Mouse (Mus musculus) stomach, adult 2 months (tissue): ENCODE measurements around the gene Gm26566. TPM values are rescaled to one million over a fixed set of nuclear protein-coding genes. Genes with fewer than 3 reads are reported as not detected.

Experiments
- polyA plus RNA-seq: library from polyadenylated mRNA; depleted of rRNA; stranded (reverse); fragments of >200 nt; gene quantifications from 2 replicates; pipeline ENCODE4 v1.2.3, GENCODE M21; 2012; rRNA removed

Gm26566 gene
- polyA plus RNA-seq: 0.30 TPM in 1 of 2 replicates, not detected in the other

GRCm38 (mm10) chr4:88721791-88722721, at the start of gene Gm26566, which contains the start of gene Klhl9:
TSS of gene Gm26566 (plus strand) at chr4:88721805.
TSS of gene Klhl9 (minus strand) at chr4:88722465.

GRCm38 (mm10) chr4:88676824-88677223, 44.8 kb upstream of the Gm26566 start, which contains the start of gene Ifna16:
TSS of gene Ifna16 (minus strand) at chr4:88676924.

GRCm38 (mm10) chr4:88683812-88684211, 37.8 kb upstream of the Gm26566 start, which contains the start of gene Ifna2:
TSS of gene Ifna2 (minus strand) at chr4:88683912.

GRCm38 (mm10) chr4:88691259-88691658, 30.3 kb upstream of the Gm26566 start, which contains the start of gene Ifnab:
TSS of gene Ifnab (minus strand) at chr4:88691359.

GRCm38 (mm10) chr4:88754818-88755340, 33.3 kb downstream of the Gm26566 start, which contains the start of gene Gm13271:
TSS of gene Gm13271 (plus strand) at chr4:88754868.

GRCm38 (mm10) chr4:88759610-88760268, 38.1 kb downstream of the Gm26566 start, which contains the start of gene Gm13283:
TSS of gene Gm13283 (plus strand) at chr4:88760119.

Other genes starting within 250 kb of the Gm26566 start
- not detected in 2 replicates for gene Ifnb1, start 199.0 kb upstream of the Gm26566 start, polyA plus RNA-seq
- gene Ifna15, start 163.6 kb upstream of the Gm26566 start, polyA plus RNA-seq: not detected in 2 replicates
- gene Ifna14, start 150.0 kb upstream of the Gm26566 start, polyA plus RNA-seq: not detected in 2 replicates
- not detected in 2 replicates for gene Ifna9, start 129.4 kb upstream of the Gm26566 start, polyA plus RNA-seq
- not detected in 2 replicates for gene Ifna12, start 118.4 kb upstream of the Gm26566 start, polyA plus RNA-seq
- not detected in 2 replicates for gene C87499, start 87.4 kb upstream of the Gm26566 start, polyA plus RNA-seq
- not detected in 2 replicates for gene Ifna13, start 77.3 kb upstream of the Gm26566 start, polyA plus RNA-seq
- gene Ifna16, start 44.9 kb upstream of the Gm26566 start, polyA plus RNA-seq: not detected in 2 replicates
- not detected in 2 replicates for gene Ifna2, start 37.9 kb upstream of the Gm26566 start, polyA plus RNA-seq
- not detected in 2 replicates for gene Ifnab, start 30.4 kb upstream of the Gm26566 start, polyA plus RNA-seq
- 3.6 and 6.2 TPM in 2 replicates for gene Klhl9, start 660 bp downstream of the Gm26566 start, polyA plus RNA-seq
- gene Gm13271, start 33.1 kb downstream of the Gm26566 start, polyA plus RNA-seq: not detected in 2 replicates
- gene Gm13283, start 38.3 kb downstream of the Gm26566 start, polyA plus RNA-seq: not detected in 2 replicates
- gene Gm13290, start 52.0 kb downstream of the Gm26566 start, polyA plus RNA-seq: 0.08 TPM in 1 of 2 replicates, not detected in the other
- not detected in 2 replicates for gene Gm13289, start 55.1 kb downstream of the Gm26566 start, polyA plus RNA-seq
- not detected in 2 replicates for gene Gm13272, start 58.0 kb downstream of the Gm26566 start, polyA plus RNA-seq
- gene Ifnz, start 60.3 kb downstream of the Gm26566 start, polyA plus RNA-seq: not detected in 2 replicates
- not detected in 2 replicates for gene Gm13276, start 63.9 kb downstream of the Gm26566 start, polyA plus RNA-seq
- gene Gm13277, start 66.8 kb downstream of the Gm26566 start, polyA plus RNA-seq: not detected in 2 replicates
- gene Gm13278, start 69.7 kb downstream of the Gm26566 start, polyA plus RNA-seq: not detected in 2 replicates
- gene Gm13275, start 72.7 kb downstream of the Gm26566 start, polyA plus RNA-seq: not detected in 2 replicates
- not detected in 2 replicates for gene Gm13279, start 75.6 kb downstream of the Gm26566 start, polyA plus RNA-seq
- not detected in 2 replicates for gene Gm13285, start 77.9 kb downstream of the Gm26566 start, polyA plus RNA-seq
- gene Gm13287, start 81.4 kb downstream of the Gm26566 start, polyA plus RNA-seq: not detected in 2 replicates
- not detected in 2 replicates for gene Gm13288, start 83.7 kb downstream of the Gm26566 start, polyA plus RNA-seq
- not detected in 2 replicates for gene Ifna7, start 94.4 kb downstream of the Gm26566 start, polyA plus RNA-seq
- not detected in 2 replicates for gene Ifna11, start 98.2 kb downstream of the Gm26566 start, polyA plus RNA-seq
- gene Ifna6, start 105.6 kb downstream of the Gm26566 start, polyA plus RNA-seq: not detected in 2 replicates
- not detected in 2 replicates for gene Ifna5, start 113.7 kb downstream of the Gm26566 start, polyA plus RNA-seq
- not detected in 2 replicates for gene Ifna4, start 120.1 kb downstream of the Gm26566 start, polyA plus RNA-seq
- gene Ifna1, start 128.3 kb downstream of the Gm26566 start, polyA plus RNA-seq: not detected in 2 replicates
- gene Ifne, start 158.4 kb downstream of the Gm26566 start, polyA plus RNA-seq: 0.12 TPM in 1 of 2 replicates, not detected in the other